Mouse (Mus musculus): ENCODE results near the gene Hes7.

DNA sequence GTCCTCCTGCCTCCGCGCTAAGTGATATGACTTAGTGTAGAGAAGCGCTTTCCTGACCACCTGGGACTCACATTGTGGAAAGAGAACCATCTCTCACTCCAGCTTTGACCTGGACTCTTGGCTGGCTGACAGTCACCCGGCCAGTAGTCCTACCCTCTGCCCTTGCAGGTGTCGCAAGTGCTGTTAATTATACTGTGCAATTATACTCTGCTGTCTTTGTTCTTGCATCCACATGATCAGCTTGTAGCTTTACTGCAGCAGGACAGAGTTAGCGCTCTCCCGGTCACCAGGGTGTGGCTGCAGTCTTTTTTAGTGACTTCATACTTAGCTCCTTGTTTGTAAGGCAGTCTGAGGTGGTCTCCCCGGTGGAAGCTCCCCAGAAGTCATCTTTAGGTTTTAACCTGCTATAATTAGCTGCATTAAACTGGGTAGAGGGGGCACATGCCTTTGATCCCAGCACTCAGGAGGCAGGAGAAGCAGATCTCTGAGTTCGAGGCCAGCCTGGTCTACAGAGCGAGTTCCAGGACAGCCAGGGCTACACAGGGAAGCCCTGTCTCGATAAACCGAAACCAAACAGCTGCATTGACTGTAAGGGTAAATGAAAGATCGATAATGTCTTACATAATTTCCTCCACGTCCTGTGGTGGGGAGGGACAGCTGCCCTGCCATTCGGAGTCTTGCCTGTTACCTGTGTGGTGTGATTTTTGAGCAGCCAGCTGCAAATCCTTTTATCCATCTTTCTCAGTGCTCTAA is 39.9 kb upstream of the Hes7 start:
- TF ChIP-seq POLR2A (IDR thresholded peaks at IDR 0.05; ENCODE audit: low read depth, low read length) (no peak), CTCF (conservative IDR thresholded peaks at IDR 0.05; ENCODE audit: insufficient read depth, insufficient read length, low read depth, low read length) (no peak)

Data from kidney, adult 2 months (tissue).